Mouse (Mus musculus) megakaryocyte, adult 5-6 weeks (primary cell): ENCODE data around the gene Nyap1. TPM values are rescaled to one million over a fixed set of nuclear protein-coding genes. Genes with fewer than 3 reads are reported as not detected.
A peak's percentile ranks its signal among the peaks of the same experiment; 100 is the strongest.
"Not testable (repeated sequence)": the region's sequence is repeated elsewhere in the genome, so short reads cannot be mapped to it uniquely, and the experiment has no call there.

Experiments used
- ATAC-seq: 2 replicates; pipeline ENCODE4 v1.8.0; 2016; ENCODE audit warnings: mild to moderate bottlenecking, inconsistent platforms; ENCODE audit not compliant: poor library complexity, severe bottlenecking
- total RNA-seq, 2 experiments: library from RNA; stranded (forward) in 1 of 2; stranded (reverse) in 1 of 2; fragments of 153-499, 151-499 nt in 1 of 2; fragments of 221-1000, 200-1000 nt in 1 of 2; gene quantifications; 2 replicates each; pipeline versions ENCODE4 v1.2.3 to v1.2.4; 2015 to 2017

The Nyap1 gene
- total RNA-seq, 2 experiments from 2014 or later = 0.27 to 0.84 TPM

DNA sequence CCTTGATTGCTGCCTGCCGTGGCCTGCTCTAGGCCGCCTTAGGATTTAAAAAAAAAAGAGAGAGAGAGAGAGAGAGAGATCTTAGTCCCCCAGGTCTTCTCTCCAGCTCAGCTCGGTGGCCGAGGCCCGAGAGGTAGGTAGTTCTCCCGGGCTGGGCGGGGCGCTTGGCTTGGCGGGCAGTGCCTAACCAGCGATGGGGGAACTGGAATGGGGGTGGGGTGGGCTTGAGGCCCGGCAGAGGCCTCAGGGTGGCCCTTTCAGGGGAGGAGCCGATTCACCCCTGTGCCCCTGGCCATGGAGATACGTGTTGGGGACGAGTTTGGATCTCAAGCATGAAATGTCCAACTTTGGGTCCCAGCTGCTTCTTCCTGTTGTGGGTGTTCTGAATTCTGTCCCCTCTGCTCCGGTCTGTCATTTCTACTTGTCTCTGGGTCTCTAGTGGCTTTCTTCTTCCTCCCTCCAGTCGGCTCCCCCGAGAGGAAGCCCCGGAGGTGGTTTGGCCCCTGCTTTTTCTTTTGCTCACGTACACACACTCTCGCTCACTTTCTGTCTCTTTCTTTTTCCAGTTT lies 5.0 kb upstream of the Nyap1 start:
- ATAC-seq = peak; percentile 22; the same call in 1 of the 2 replicates

DNA sequence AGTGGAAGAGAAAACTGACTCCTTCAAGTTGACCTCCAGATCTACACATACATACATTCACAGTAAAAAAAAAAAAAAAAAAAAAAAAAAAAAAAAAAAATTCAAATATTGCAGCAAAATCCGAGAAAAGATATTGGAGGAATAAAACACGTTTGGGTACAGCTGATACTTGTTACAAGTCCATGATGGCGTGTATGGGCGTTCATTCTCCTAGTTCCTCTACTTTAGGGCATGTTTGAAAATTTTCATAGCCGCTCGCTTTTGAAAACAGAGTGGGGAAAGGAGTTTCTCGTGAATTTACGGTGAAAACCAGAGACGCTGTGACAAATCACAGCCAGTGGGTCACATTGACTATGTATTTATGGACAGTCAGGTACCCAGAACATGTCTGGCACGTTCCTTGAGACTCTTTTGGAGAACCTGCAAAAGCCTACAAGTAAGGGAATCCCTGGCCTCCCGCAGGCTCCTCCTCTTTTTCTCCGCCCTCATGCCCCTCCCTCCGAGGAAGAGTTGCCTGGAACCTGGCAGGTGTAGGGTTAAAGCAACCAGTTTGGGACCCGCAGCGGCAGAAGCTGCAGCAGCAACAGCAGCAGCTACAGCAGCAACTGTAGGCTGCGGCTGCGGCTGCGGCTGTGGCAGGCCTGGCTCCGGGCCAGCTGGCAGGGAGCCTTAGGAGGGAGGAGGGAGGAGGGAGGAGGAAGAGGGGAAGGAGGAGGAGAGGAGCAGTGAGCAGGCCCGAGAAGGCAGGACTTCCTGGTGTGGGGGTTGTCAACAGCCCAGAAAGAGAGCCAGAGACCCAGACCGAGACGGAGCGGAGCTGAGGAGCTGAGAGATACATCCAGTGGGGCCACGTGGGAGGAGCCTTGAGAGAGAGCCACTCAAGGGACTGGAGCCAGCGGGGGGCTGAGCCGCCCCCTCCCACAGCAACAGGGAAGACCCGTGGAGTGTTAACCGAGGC lies 4.1 kb upstream of the Nyap1 start, which contains the start of gene Tsc22d4:
Gene Tsc22d4 (plus strand): TSS at position 517 of the 958 bp plus-strand sequence.
- ATAC-seq = peak; percentile 60

DNA sequence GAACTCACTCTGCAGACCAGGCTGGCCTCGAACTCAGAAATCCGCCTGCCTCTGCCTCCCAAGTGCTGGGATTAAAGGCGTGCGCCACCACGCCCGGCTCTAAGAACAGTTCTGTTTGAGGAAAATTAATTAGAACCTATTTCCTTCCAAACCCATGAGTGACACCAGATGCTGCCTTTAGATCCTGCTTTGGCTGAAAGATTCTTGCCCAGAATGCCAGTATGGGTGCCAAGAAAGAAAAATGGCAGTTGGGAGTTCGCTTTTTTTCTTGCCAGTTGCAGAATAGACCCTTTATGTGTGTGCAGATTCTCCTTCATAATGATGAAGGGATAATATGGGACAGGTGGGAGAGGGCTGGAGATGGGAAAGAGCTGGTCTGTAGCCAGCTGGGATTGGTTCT lies 2.8 kb upstream of the Nyap1 start:
- no peak for ATAC-seq

DNA sequence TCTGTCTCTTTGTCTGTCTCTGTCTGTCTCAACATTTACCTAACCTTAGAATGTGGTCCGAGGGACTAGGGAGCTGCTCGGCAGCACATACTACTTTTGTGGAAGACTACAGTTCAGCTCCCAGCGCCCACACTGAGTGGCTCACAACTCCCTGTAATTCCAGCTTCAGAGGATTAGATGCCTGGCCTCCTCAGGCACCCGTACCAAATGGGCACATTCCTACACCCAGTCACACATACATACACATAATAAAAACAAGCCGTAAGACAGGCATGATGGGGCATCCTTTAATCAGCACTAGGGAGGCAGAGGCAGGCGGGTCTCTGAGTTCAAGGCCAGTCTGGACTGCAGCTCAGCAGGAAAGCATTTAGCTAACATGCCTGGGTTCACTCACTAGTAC lies 1.4 kb upstream of the Nyap1 start:
- ATAC-seq = no peak

DNA sequence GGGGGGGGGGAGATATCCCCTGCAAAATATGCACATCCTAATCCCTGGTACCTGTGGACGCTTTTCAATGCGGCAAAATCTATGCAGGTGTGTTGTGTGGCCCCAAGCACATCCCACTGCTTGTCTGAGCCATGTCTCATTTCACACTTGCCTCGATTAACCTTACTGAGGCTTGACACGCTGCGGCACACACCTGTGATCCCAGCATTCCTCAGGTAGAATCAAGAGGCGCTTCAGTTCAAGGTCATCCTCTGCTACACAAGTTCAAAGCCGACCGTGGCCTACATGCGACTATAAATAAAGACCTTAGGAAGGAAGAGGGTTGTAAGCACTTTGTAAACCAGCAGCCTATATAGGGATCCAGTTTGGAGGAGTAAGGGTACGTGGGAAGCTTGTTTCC lies 641 bp upstream of the Nyap1 start:
- ATAC-seq = no peak

- ATAC-seq = no peak
Observed at GRCm38 (mm10) chr5:137740506-137740905, 901 bp downstream of the Nyap1 start.

- no peak for ATAC-seq
Observed at GRCm38 (mm10) chr5:137739471-137739870, 1.9 kb downstream of the Nyap1 start.

DNA sequence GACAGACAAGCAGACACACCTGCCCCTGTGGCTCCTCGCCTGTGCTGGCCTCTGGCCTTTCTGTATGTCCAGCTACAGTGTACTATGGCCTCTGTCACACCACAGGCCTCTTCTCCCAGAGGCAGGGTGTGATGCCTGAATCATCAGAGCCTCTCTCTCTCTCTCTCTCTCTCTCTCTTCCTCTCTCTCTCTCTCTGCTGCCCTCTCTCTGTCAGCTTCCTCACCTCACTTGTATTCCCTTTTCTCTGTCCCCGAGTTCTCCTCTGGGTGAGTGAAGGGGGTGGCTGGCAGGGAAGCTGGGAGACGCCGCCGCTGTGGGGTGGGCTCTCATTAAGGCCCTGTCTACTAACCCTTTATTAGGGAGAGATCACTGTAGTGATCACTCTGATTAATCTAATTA lies 2.9 kb downstream of the Nyap1 start:
- no peak for ATAC-seq

- no peak for ATAC-seq
Observed at GRCm38 (mm10) chr5:137737400-137737940, 3.9 kb downstream of the Nyap1 start.

- 0 out of 2 replicates have a peak, but pooled peaks have one; percentile 35 for ATAC-seq
Observed at GRCm38 (mm10) chr5:137734289-137735061, 6.9 kb downstream of the Nyap1 start.

DNA sequence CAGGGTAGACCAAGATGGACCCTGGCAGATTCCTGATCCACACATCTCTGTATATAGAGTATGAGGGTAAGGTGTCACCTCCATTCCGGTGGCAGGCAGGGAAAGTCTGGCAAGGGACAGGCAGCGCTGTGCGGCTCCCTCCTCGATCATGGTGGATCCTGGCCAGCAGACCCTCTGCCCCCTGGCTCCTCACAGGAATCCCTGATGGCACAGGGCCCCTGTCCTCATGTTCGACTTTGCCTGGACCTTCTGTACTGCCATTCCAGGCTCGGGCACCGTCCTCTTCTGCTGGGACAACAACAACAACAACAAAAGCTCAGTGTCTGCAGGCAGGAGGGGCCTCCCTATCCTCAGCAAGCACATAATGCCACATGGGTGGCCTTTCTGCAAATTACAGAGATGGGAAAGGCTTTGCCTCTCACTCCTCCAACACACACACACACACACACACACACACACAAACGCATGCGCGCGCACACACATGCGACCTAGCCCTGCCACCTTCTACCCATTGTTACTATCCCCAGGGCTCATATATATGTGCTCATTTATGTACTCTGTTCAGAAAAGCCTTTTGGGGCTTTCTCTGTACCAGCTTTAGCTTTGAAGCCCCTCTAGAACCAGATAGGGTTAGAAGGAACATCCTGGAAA lies 7.6 kb downstream of the Nyap1 start:
- no peak for ATAC-seq

- no peak for ATAC-seq
Observed at GRCm38 (mm10) chr5:137726767-137727166, 14.6 kb downstream of the Nyap1 start.

GRCm38 (mm10) chr5:137723840-137724239 lies 17.6 kb downstream of the Nyap1 start:
- peak; percentile 85 for ATAC-seq

DNA sequence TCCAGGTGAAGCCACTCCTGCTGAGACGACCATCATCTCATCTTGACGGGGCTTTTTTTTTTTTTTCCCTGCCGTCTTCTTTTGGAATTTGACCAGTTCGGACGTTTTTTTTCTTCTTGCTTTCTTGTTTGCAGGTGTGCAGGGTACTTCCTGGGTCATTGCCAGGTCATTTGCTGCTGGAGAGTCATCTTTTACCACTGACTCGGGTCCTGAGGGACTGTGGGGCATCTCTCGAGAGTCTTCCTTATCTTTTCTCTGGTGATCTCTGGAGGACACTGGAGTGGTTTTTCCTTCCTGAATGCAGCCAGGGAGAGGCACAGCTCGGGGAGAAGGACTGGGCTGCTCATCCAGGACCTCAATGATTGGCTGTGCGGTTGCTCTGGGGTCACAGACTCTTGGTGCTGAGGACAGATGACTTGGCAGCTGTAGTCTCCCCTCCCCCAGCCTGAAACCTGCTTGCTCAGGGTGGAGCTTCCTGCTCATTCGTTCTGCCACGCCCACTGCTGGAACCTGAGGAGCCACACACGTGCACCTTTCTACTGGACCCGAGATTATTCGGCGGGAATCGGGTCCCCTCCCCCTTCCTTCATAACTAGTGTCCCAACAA lies 20.7 kb downstream of the Nyap1 start:
- not testable (repeated sequence) for ATAC-seq

DNA sequence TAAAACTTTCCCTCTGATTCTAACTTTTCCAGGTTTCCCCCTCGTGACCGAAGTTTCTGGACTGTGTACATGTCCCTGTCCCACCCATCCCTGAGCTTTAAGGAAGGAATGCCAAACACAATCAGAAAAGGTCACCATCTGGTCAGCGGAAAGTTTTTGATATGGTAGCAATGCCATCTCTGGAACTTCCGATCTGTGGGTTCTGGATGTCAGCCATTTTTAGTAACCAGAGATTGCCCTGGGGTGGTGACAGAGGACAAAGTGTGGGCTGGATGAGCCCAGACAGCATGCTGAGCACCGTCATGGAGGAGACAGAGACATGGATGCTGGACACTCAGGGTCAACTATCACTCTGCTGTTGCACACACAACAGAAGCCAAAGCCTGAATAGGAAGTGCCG lies 22.3 kb downstream of the Nyap1 start:
- no peak for ATAC-seq

- ATAC-seq = peak; percentile 91
Observed at GRCm38 (mm10) chr5:137718020-137718790, 23.2 kb downstream of the Nyap1 start.

DNA sequence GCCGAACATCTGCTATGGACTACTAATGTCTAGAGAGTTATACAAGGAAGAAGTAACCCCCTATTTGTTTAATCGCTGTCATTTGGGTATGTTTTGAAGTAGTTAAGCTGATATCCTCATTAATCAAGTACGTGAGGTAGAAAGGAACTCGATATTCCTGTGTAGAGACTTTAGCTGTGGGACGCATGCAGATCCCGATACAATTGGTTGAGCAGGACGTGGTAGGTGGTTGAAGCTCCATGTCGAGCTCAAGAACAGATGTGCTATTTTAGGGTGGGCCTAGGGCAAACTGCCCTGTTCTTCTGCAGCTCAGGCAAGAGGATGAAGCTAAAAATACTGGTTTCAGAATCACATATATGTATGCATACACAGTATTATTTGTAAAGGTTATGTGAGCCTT lies 25.7 kb downstream of the Nyap1 start:
- no peak for ATAC-seq

DNA sequence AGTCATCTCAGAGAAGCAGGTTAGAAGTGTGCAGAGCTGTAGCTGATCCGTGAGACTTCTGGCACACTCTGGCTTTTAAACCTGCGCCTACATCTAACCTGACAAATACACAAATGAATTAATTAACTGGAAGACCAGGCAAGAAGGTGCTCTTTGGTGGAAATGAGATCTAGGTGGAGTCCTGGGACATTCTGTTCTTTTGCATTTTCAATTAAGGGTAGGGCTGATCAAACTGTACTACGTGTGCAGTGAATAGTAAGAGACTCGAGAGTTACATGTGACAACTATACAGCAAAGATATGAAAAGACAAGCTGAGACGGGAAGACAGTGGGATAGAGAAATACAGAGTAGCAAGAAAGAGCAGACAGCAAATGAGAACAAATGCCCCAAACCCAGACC lies 28.0 kb downstream of the Nyap1 start:
- ATAC-seq = no peak

DNA sequence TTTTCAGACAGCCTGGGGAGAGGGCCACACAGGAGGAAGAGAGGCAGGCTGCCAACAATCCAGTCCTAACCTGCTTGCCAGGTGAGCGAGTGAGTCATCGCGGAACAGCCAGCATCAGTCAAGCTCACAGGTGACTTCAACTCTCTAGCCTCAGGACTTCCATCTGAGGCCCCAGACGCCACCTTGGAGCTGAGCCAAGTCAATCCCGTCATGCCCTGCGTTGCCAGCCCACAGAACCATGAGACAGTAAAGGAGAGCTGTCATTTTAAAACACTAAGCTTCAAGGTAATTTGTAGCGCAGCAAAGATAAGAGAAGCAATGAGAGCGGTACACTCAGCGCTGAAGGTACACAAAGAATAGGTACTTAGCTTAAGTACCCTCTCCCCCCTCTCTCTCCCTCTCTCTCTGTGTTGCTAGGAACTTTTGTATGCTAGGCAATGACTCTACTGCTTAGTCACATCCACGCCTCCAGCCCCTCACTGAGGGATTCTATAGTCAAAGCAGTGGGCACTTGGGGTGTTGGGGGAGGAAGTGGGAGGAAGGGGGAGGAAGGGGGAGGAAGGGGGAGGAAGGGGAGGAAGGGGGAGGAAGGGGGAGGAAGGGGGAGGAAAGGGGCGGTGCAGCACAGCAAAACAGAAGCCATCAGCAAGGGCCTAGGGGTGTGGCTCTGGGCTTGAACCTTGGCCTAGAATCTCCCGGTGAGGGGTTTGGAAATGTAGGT lies 34.3 kb downstream of the Nyap1 start:
- peak; percentile 76 for ATAC-seq
